14 mouse cellular contexts compared by ENCODE assay signal in the genomic region with DNA sequence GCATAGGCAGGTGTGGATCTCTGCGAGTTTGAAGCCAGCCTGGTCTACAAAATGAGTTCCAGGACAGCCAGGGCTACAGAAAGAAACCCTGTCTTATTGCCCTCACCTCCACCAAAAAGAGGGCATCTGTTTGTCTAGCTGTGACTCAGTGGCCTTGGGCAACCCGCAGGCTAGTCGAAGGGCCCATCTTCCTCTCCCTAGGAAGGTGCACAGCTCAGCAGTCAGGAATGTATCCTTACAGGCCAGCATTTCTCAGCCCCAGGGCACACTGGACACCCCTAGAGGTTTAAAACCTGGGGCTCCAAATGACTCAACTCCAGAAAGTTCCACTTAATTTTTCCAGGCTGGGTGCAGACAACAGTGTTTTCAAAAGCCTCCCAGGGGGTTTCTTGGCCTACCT.
"Had no signal": no experiment of that assay in that cellular context is flagged by ENCODE, and none has a peak within 500 bp of the region (broad histone marks: within the 10 kb centered on the region; RNA-seq: fewer than 3 reads in every experiment).

No protein-coding gene starts in this region.

- DNase-seq: kidney, adult 9 months; kidney, postnatal 10 days; kidney, postnatal 4 days; lung, embryonic 14.5 days; lung, postnatal 10 days; lung, postnatal 4 days; right cerebral cortex, postnatal 14 days; thymus, adult 2 months; thymus, postnatal 36 days had no signal

- H3K4me2 ChIP-seq: limb, embryonic 15.5 days; liver, embryonic 12.5 days; lung, embryonic 14.5 days; midbrain, embryonic 11.5 days; stomach, embryonic 15.5 days had no signal

- H3K36me3 ChIP-seq: limb, embryonic 15.5 days; liver, embryonic 12.5 days; stomach, embryonic 15.5 days had no signal

- H3K4me3 ChIP-seq: layer of hippocampus, adult 2 months; limb, embryonic 15.5 days; liver, embryonic 12.5 days; stomach, embryonic 15.5 days had no signal

- H3K27me3 ChIP-seq: limb, embryonic 15.5 days; stomach, embryonic 15.5 days had no signal
